9 mouse cellular contexts compared by ENCODE assay signal in genomic region chr7:82743116-82743765, GRCm38 (mm10).
DNase-seq lines count a peak whose midpoint lies in the region; ATAC-seq and TF ChIP-seq lines count a peak whose summit lies in the region.
"Had no signal": no experiment of that assay in that cellular context is flagged by ENCODE, and none has a peak within 500 bp of the region (broad histone marks: within the 10 kb centered on the region; RNA-seq: fewer than 3 reads in every experiment).

No protein-coding gene starts in this region.

- peak; percentile 27 for DNase-seq in kidney, adult 2 months
- no peak for DNase-seq in kidney, adult 11 months
- DNase-seq in heart, postnatal 14 days, result peak; percentile 59 to 71
- DNase-seq in urinary bladder, adult 18-20 months (ENCODE audit: low spot score in 2 of 2), result no peak

- no peak overlapping the region for H3K27ac ChIP-seq in kidney, adult 2 months (ENCODE audit: insufficient read depth, low read depth, low read length)
- peak overlapping the region; percentile 69 for H3K27ac ChIP-seq in embryonic facial prominence, embryonic 12.5 days
- H3K27ac ChIP-seq in limb, embryonic 13.5 days, result peak overlapping the region; percentile 55; the same call in 1 of the 2 replicates

- TF ChIP-seq POLR2A in kidney, adult 2 months (IDR thresholded peaks at IDR 0.05; ENCODE audit: low read depth, low read length), result no peak

- 77% methylated on average over 11 of the region's 11 CpGs for WGBS in kidney, adult 2 months
- WGBS in embryonic facial prominence, embryonic 12.5 days, result 44% methylated on average over 11 of the region's 11 CpGs
- WGBS in limb, embryonic 13.5 days, result 44% methylated on average over 11 of the region's 11 CpGs

- no peak for TF ChIP-seq CTCF in kidney, adult 2 months (conservative IDR thresholded peaks at IDR 0.05; ENCODE audit: insufficient read depth, insufficient read length, low read depth, low read length)

- H3K36me3 ChIP-seq in kidney, adult 2 months (ENCODE audit: control insufficient read depth, insufficient read depth, low read length), result no peaks in the 10 kb centered on the region
- no peaks in the 10 kb centered on the region for H3K36me3 ChIP-seq in embryonic facial prominence, embryonic 12.5 days
- H3K36me3 ChIP-seq in limb, embryonic 13.5 days, result peaks cover 7% of the 10 kb centered on the region; the same call in 1 of the 2 replicates

- ATAC-seq in embryonic facial prominence, embryonic 12.5 days (ENCODE audit: insufficient number of reproducible peaks, insufficient read depth, low FRiP score, low TSS enrichment), result no peak
- ATAC-seq in limb, embryonic 13.5 days (ENCODE audit: low FRiP score, low read depth), result no peak
- ATAC-seq in activated CD4-positive, CD25-positive, alpha-beta regulatory T cell, adult 4 months, result no peak
- ATAC-seq in megakaryocyte progenitor cell, adult 5-6 weeks (replicated peaks; ENCODE audit: poor library complexity), result no peak

- intact Hi-C loops in heart, postnatal 14 days (cut with DNase I), result no loop called here

- no peak overlapping the region for H3K4me3 ChIP-seq in kidney, adult 2 months (ENCODE audit: insufficient read depth, low read depth, low read length)
- H3K4me3 ChIP-seq in embryonic facial prominence, embryonic 12.5 days, result no peak overlapping the region
- no peak overlapping the region for H3K4me3 ChIP-seq in limb, embryonic 13.5 days
- H3K4me3 ChIP-seq: megakaryocyte, embryonic 14.5 days had no signal

- H3K27me3 ChIP-seq in kidney, adult 2 months (replicated peaks; ENCODE audit: control insufficient read depth, insufficient read depth, low read length), result no peaks in the 10 kb centered on the region
- H3K27me3 ChIP-seq in embryonic facial prominence, embryonic 12.5 days, result no peaks in the 10 kb centered on the region
- H3K27me3 ChIP-seq in limb, embryonic 13.5 days, result no peaks in the 10 kb centered on the region
- H3K27me3 ChIP-seq: megakaryocyte, embryonic 14.5 days had no signal

- no peaks in the 10 kb centered on the region for H3K9me3 ChIP-seq in embryonic facial prominence, embryonic 12.5 days
- H3K9me3 ChIP-seq in limb, embryonic 13.5 days, result no peaks in the 10 kb centered on the region
- H3K9me3 ChIP-seq: megakaryocyte, embryonic 14.5 days had no signal

- 0 out of 2 replicates have a peak overlapping the region, but pooled peaks have one; percentile 15 for H3K4me2 ChIP-seq in embryonic facial prominence, embryonic 12.5 days (replicated peaks)
- H3K4me2 ChIP-seq in limb, embryonic 13.5 days (replicated peaks), result peak overlapping the region; percentile 24

- no peak overlapping the region for H3K9ac ChIP-seq in embryonic facial prominence, embryonic 12.5 days
- peak overlapping the region; percentile 36; the same call in 1 of the 2 replicates for H3K9ac ChIP-seq in limb, embryonic 13.5 days

- no peaks in the 10 kb centered on the region for H3K4me1 ChIP-seq in kidney, adult 2 months (ENCODE audit: control insufficient read depth, insufficient read depth, low read length)
- H3K4me1 ChIP-seq in embryonic facial prominence, embryonic 12.5 days, result peaks cover 14% of the 10 kb centered on the region
- H3K4me1 ChIP-seq in limb, embryonic 13.5 days, result peaks cover 21% of the 10 kb centered on the region

Comparison
In these comparisons a context has a peak if more than half of its experiments do, and no peak if none do; other contexts are left out.
1. DNase-seq: peak in kidney, adult 2 months (single experiment) and heart, postnatal 14 days (2 of 2); none in kidney, adult 11 months (single experiment) and urinary bladder, adult 18-20 months (0 of 2).